Mouse (Mus musculus) embryo, embryonic 11.5 days (tissue): Measurements from ENCODE around the gene Hspb8.
"Not testable (repeated sequence)": the region's sequence is repeated elsewhere in the genome, so short reads cannot be mapped to it uniquely, and the experiment has no call there.

Experiments used
- DNase-seq: peaks from one replicate; pipeline ENCODE4 v3.0.0-alpha.2; 2012; ENCODE audit warnings: low read depth, low spot score

Gene Hspb8

DNA sequence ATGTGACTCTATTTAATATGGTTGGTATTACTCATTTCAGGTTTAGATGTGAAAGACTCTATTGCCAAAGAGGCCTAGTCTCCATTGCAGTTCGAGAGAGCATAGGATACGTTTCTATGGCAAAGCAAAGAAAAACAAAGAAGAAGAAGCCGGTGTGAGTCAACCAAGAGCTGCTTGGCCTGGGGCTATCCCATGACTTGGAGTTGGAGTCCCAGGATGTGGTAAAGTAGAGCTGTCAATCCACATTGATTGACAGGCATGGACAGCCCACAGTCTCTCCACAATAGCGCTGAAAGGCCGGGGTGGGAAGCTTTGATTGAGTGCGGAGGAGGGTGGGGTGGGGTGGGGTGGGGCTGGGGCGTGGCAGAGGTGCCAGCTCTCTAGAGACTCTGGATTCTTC lies 10.2 kb upstream of the Hspb8 start:
- no peak for DNase-seq

DNA sequence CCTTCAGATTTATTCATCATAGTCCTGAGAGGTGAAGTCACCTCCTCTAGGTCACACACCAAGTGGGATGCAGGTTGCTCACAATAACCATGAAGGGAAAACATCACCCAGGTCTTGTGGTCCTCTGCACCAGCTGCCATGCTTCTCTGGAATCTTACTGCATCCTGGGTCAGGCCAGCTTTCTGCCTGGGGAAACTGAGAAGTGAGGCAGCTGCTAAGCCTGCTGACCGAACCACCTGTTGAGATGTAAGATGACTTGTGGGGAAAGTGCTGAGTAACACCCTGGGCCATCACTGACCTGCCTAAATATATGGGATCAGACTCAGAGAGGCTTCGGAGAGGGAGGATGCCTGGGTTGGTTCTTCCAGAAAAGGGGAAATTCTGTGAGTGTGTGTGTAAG lies 4.0 kb upstream of the Hspb8 start:
- DNase-seq, result no peak

- DNase-seq, result not testable (repeated sequence)
Measured at GRCm38 (mm10) chr5:116425709-116426108, 3.0 kb upstream of the Hspb8 start.

DNA sequence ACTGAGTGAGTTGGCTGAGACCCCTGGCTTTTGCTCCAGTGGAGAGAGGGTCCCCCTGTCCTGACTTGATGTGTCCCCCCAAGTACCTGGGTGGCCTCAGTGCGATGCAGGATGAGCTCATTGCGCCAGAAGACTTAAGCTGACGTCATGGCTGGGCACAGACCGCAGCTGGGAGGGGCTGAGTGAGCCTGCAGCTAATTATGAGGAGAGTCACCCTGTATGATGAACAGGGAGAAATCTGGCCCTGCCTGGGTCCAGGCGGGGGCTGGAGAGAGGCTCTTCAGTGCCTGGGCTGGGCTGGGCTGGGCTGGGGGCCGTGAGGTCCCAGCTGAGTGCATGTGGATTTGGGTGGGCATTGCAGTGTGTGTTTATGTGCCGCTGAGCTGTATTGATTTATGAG lies 2.6 kb upstream of the Hspb8 start:
- no peak for DNase-seq

- DNase-seq, result no peak
Measured at GRCm38 (mm10) chr5:116423746-116424145, 1.1 kb upstream of the Hspb8 start.

- no peak for DNase-seq
Measured at GRCm38 (mm10) chr5:116421791-116422481, 728 bp downstream of the Hspb8 start.

DNA sequence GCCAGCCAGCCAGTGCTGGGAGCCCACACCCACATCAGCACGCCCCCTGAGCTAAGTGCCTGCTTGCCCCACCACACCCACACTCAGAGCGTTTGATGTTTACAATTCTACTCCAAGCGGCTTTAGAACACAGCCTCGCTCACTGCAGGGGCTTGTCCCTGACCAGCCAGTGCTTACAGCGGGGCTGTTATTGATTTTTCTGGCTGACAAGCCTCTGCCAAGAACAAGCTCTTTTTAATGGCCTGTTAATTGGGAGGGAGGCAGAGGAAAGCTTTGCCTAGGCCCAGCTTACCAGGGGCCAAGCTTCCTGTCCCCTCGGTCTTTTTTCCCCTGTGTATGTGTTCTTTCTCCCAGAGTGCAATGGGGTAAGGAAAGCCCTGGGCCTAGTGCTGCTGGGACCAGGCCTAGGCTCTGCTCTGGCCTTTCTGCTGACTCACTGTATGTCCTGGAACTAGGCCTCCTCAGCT lies 1.9 kb downstream of the Hspb8 start:
- no peak for DNase-seq

- DNase-seq, result no peak
Measured at GRCm38 (mm10) chr5:116420213-116420612, 2.5 kb downstream of the Hspb8 start.

- no peak for DNase-seq
Measured at GRCm38 (mm10) chr5:116419322-116420045, 3.2 kb downstream of the Hspb8 start.

DNA sequence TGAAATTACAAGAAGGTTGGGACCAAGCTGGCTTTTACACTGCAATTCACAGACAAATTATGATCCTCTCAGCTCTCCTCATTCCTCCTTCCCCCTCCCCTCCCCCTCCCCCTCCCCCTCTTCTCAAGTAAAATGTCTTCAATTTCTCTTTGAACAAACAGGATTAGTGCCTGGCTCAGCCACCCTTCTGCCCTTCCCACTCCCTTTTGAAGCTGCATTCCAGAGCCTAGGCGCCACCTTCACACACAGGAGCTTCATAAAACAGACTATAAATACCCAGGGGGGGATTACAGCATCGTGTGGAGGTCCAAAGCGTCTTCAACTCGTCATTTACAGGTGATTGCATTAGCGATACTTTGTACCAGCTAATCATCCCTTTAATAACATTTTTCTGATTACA lies 6.5 kb downstream of the Hspb8 start:
- DNase-seq, result no peak

- DNase-seq, result no peak
Measured at GRCm38 (mm10) chr5:116409689-116410590, 12.7 kb downstream of the Hspb8 start.

- DNase-seq, result no peak
Measured at GRCm38 (mm10) chr5:116408965-116409364, 13.7 kb downstream of the Hspb8 start.

DNA sequence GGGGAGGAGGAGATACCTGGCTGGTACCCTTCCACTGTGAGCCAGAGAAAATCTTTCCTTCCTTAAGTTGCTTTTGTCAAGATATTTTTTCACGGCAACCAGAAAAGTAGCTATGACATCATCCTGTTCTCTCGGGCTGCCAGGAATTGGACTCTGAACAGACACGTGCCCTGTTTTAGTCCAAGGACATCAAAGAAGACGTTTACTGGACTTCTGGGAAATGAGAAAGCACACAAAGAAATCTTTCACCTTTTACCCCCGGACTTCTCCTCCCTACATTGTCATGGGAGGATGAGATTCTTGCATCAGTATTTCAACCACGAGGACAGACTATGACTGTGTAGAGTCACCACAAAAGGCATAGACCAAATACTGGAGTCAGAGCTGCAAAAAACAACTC lies 14.7 kb downstream of the Hspb8 start:
- DNase-seq, result no peak

DNA sequence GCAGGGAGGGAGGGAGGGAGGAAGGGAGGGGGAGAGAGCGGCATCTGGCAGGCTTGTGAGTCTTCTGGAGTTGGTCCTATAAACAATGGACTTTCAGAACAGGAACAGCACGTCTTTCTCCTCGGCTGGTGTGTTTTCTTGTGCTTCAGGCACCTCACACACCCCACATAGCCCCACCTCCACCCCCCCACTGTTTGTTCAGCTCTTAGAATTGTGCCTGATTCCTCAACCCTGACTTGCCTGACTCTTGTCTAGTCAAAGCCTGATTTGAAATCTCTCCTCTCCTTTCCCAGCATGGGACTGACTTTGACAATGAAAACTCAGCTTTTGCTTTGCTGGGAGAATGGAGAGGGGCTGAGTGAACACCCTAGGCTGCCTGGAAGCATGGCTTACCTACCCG lies 15.3 kb downstream of the Hspb8 start:
- no peak for DNase-seq

- no peak for DNase-seq
Measured at GRCm38 (mm10) chr5:116406507-116406906, 16.2 kb downstream of the Hspb8 start.

GRCm38 (mm10) chr5:116405934-116406333 lies 16.7 kb downstream of the Hspb8 start:
- DNase-seq, result no peak

DNA sequence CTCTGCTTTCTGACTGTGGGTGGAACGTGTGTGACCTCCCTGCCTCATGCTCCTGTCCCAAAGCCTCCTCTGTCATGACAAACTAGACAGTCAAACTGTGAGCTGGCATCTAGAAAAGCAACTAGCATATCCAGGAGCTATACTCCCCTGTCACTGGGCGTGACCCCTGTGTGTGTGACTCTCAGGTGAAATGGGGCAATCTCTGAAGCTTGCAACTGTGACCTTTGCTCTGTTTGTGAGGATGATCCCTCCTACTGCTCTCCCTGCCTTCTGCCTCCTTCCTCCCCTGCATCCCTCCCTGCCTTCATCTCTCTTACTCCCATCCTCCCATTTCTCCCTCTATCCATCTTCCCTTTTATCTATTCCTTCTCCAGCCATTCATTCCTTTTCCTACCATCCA lies 18.6 kb downstream of the Hspb8 start:
- no peak for DNase-seq

DNA sequence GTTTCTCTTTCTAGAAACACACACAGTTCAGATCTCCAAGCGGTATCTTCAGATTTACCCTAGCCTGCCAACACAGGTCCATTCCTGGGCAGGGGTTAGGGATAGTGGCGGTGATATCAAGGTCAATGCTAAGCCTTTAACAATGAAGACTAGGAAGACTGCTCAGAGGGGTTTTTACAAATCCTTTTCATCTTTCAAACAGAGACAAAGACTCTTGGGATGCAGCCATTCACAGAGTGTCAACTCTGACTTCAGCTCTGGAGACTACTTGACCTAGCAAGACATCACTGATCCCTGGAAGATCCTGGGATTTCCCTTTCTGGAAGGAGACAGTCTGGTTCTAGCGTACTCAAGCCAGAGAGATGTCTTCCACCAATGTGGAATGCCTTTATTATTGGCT lies 21.9 kb downstream of the Hspb8 start:
- DNase-seq, result no peak

GRCm38 (mm10) chr5:116400042-116400730 lies 22.5 kb downstream of the Hspb8 start:
- no peak for DNase-seq

- no peak for DNase-seq
Measured at GRCm38 (mm10) chr5:116396104-116396503, 26.6 kb downstream of the Hspb8 start.

GRCm38 (mm10) chr5:116392603-116393002 lies 30.1 kb downstream of the Hspb8 start:
- no peak for DNase-seq
